Mouse (Mus musculus) macrophage (primary cell): ENCODE data around the gene Gm28038. TPM values are rescaled to one million over a fixed set of nuclear protein-coding genes. Genes with fewer than 3 reads are reported as not detected.

Experiments used
- H3K27ac ChIP-seq: fragments of 350-480 bp; formaldehyde crosslinking; 2 replicates; pipeline ENCODE4 v1.9.0; 2021
- H3K36me3 ChIP-seq: fragments of 350-480 bp; formaldehyde crosslinking; 2 replicates; pipeline ENCODE4 v1.9.0; 2021; ENCODE audit errors: inconsistent target
- H3K4me3 ChIP-seq: fragments of 350-480 bp; formaldehyde crosslinking; 2 replicates; pipeline ENCODE4 v1.9.0; 2021; ENCODE audit errors: inconsistent target
- H3K79me2 ChIP-seq: fragments of 350-480 bp; formaldehyde crosslinking; 2 replicates; pipeline ENCODE4 v1.9.0; 2021; ENCODE audit errors: inconsistent target
- WGBS: methylation state at CpG from one replicate; pipeline ENCODE4 v1.1.7; 2026; ENCODE audit warnings: inconsistent platforms; ENCODE audit not compliant: missing documents; 5-methylcytosine and 5-hydroxymethylcytosine counted together
- polyA plus RNA-seq: library from polyadenylated mRNA; stranded (reverse); fragments of 250-400 nt; gene quantifications from 3 replicates; pipeline ENCODE4 v1.2.4, GENCODE M21; 2018; ENCODE audit warnings: inconsistent platforms

The Gm28038 gene
- polyA plus RNA-seq, 1 experiment from 2014 or later, result 15.9 TPM

- Histone ChIP-seq H3K79me2 (peaks cover 61% of the 10 kb centered on the region), H3K36me3 (no peaks in the 10 kb centered on the region), H3K27ac (peak overlapping the region; percentile 39; the same call in 1 of the 2 replicates), H3K4me3 (peak overlapping the region; percentile 86)
- WGBS, result 18% methylated on average over 33 of the region's 38 CpGs
Observed at GRCm38 (mm10) chr2:30285416-30286181, 4.8 kb downstream of the Gm28038 start.

GRCm38 (mm10) chr2:30286192-30287026, 5.6 kb downstream of the Gm28038 start, which contains the start of the genes Dolk and Nup188:
TSS of gene Dolk (minus strand) at chr2:30286334.
TSS of gene Nup188 (plus strand) at chr2:30286397.
- Histone ChIP-seq H3K79me2 (peaks cover 69% of the 10 kb centered on the region), H3K27ac (peak within 1 kb of the TSS; percentile 51), H3K36me3 (no peaks in the 10 kb centered on the region), H3K4me3 (peak within 1 kb of the TSS; percentile 94)
- WGBS, result 0% methylated on average over 49 of the region's 68 CpGs

GRCm38 (mm10) chr2:30287027-30287373, 6.2 kb downstream of the Gm28038 start:
- peak overlapping the region; percentile 94 for H3K4me3 ChIP-seq

GRCm38 (mm10) chr2:30299525-30299924, 18.7 kb downstream of the Gm28038 start:
- Histone ChIP-seq H3K79me2 (peaks cover 11% of the 10 kb centered on the region; the same call in 1 of the 2 replicates), H3K27ac (no peak overlapping the region), H3K36me3 (peaks cover 52% of the 10 kb centered on the region), H3K4me3 (no peak overlapping the region)
- 97% methylated on average over 3 of the region's 3 CpGs for WGBS

More at GRCm38 (mm10) chr2:30287027-30287373, 6.2 kb downstream of the Gm28038 start:
- H3K79me2 ChIP-seq, result peaks cover 75% of the 10 kb centered on the region
- H3K27ac ChIP-seq, result peak overlapping the region; percentile 51
- WGBS, result 0% methylated on average over 9 of the region's 10 CpGs
- no peaks in the 10 kb centered on the region for H3K36me3 ChIP-seq

- H3K4me3 ChIP-seq, result no peak overlapping the region
- 92% methylated on average over 5 of the region's 5 CpGs for WGBS
- H3K36me3 ChIP-seq, result peaks cover 57% of the 10 kb centered on the region
- H3K27ac ChIP-seq, result no peak overlapping the region
- peaks cover 7% of the 10 kb centered on the region; the same call in 1 of the 2 replicates for H3K79me2 ChIP-seq
Observed at GRCm38 (mm10) chr2:30299966-30300365, 19.1 kb downstream of the Gm28038 start.

- no peak overlapping the region for H3K27ac ChIP-seq
- 70% methylated on average over 7 of the region's 7 CpGs for WGBS
- H3K79me2 ChIP-seq, result no peaks in the 10 kb centered on the region
- H3K36me3 ChIP-seq, result peaks cover 90% of the 10 kb centered on the region
- H3K4me3 ChIP-seq, result no peak overlapping the region
Observed at GRCm38 (mm10) chr2:30306087-30306486, 25.2 kb downstream of the Gm28038 start.

- WGBS, result 90% methylated on average over 3 of the region's 3 CpGs
- H3K36me3 ChIP-seq, result peaks cover 84% of the 10 kb centered on the region
- H3K79me2 ChIP-seq, result no peaks in the 10 kb centered on the region
- no peak overlapping the region for H3K4me3 ChIP-seq
- no peak overlapping the region for H3K27ac ChIP-seq
Observed at GRCm38 (mm10) chr2:30309351-30309750, 28.5 kb downstream of the Gm28038 start.

GRCm38 (mm10) chr2:30311481-30311880, 30.6 kb downstream of the Gm28038 start:
- WGBS, result 95% methylated on average over 2 of the region's 2 CpGs
- no peak overlapping the region for H3K27ac ChIP-seq

GRCm38 (mm10) chr2:30316136-30316535, 35.3 kb downstream of the Gm28038 start:
- Histone ChIP-seq H3K27ac (no peak overlapping the region), H3K36me3 (peaks cover 60% of the 10 kb centered on the region), H3K4me3 (no peak overlapping the region), H3K79me2 (no peaks in the 10 kb centered on the region)
- WGBS, result 96% methylated on average over 4 of the region's 4 CpGs

More at GRCm38 (mm10) chr2:30311481-30311880, 30.6 kb downstream of the Gm28038 start:
- H3K4me3 ChIP-seq, result no peak overlapping the region
- peaks cover 81% of the 10 kb centered on the region for H3K36me3 ChIP-seq
- no peaks in the 10 kb centered on the region for H3K79me2 ChIP-seq

- no peak overlapping the region for H3K27ac ChIP-seq
- peaks cover 64% of the 10 kb centered on the region for H3K36me3 ChIP-seq
- H3K79me2 ChIP-seq, result no peaks in the 10 kb centered on the region
- no peak overlapping the region for H3K4me3 ChIP-seq
- 92% methylated on average over 5 of the region's 5 CpGs for WGBS
Observed at GRCm38 (mm10) chr2:30316955-30317354, 36.1 kb downstream of the Gm28038 start.

- 98% methylated on average over 4 of the region's 4 CpGs for WGBS
- Histone ChIP-seq H3K79me2 (no peaks in the 10 kb centered on the region), H3K27ac (no peak overlapping the region), H3K4me3 (no peak overlapping the region), H3K36me3 (peaks cover 71% of the 10 kb centered on the region)
Observed at GRCm38 (mm10) chr2:30319260-30319659, 38.4 kb downstream of the Gm28038 start.

- H3K27ac ChIP-seq, result no peak overlapping the region
Observed at GRCm38 (mm10) chr2:30323111-30323510, 42.3 kb downstream of the Gm28038 start.

GRCm38 (mm10) chr2:30325296-30325695, 44.5 kb downstream of the Gm28038 start:
- 98% methylated on average over 5 of the region's 5 CpGs for WGBS
- Histone ChIP-seq H3K4me3 (no peak overlapping the region), H3K27ac (no peak overlapping the region), H3K79me2 (no peaks in the 10 kb centered on the region), H3K36me3 (peaks cover 81% of the 10 kb centered on the region)

More at GRCm38 (mm10) chr2:30323111-30323510, 42.3 kb downstream of the Gm28038 start:
- 96% methylated on average over 6 of the region's 7 CpGs for WGBS
- Histone ChIP-seq H3K79me2 (no peaks in the 10 kb centered on the region), H3K4me3 (no peak overlapping the region), H3K36me3 (peaks cover 69% of the 10 kb centered on the region)

GRCm38 (mm10) chr2:30327276-30327675, 46.4 kb downstream of the Gm28038 start:
- Histone ChIP-seq H3K36me3 (peaks cover 86% of the 10 kb centered on the region), H3K79me2 (no peaks in the 10 kb centered on the region), H3K4me3 (no peak overlapping the region), H3K27ac (no peak overlapping the region)
- WGBS, result 92% methylated on average over 7 of the region's 7 CpGs

- no peak overlapping the region for H3K4me3 ChIP-seq
- 69% methylated on average over 3 of the region's 3 CpGs for WGBS
- no peak overlapping the region for H3K27ac ChIP-seq
- no peaks in the 10 kb centered on the region for H3K79me2 ChIP-seq
- H3K36me3 ChIP-seq, result peaks cover 87% of the 10 kb centered on the region
Observed at GRCm38 (mm10) chr2:30328791-30329190, 47.9 kb downstream of the Gm28038 start.
